ENCODE assay signal across 26 mouse cellular contexts in genomic region chr6:32448787-32449186, GRCm38 (mm10).
A peak's percentile ranks its signal among the peaks of the same experiment; 100 is the strongest.
DNase-seq lines count a peak whose midpoint lies in the region; ATAC-seq and TF ChIP-seq lines count a peak whose summit lies in the region.
"Had no signal": no experiment of that assay in that cellular context is flagged by ENCODE, and none has a peak within 500 bp of the region (broad histone marks: within the 10 kb centered on the region; RNA-seq: fewer than 3 reads in every experiment).

No protein-coding gene starts in this region.

- no peaks in the 10 kb centered on the region for H3K36me3 ChIP-seq in embryonic facial prominence, embryonic 11.5 days (replicated peaks; ENCODE audit: control insufficient read depth, insufficient read depth, low read depth, low read length)
- no peaks in the 10 kb centered on the region for H3K36me3 ChIP-seq in limb, embryonic 11.5 days (ENCODE audit: control insufficient read depth, insufficient read depth, low read length)
- H3K36me3 ChIP-seq in heart, embryonic 12.5 days, result no peaks in the 10 kb centered on the region
- H3K36me3 ChIP-seq: embryonic facial prominence, embryonic 13.5 days; forebrain, embryonic 12.5 days; forebrain, embryonic 15.5 days; heart, embryonic 15.5 days; hindbrain, embryonic 10.5 days; hindbrain, embryonic 13.5 days had no signal

- peak overlapping the region; percentile 23; the same call in 1 of the 2 replicates for H3K27ac ChIP-seq in layer of hippocampus, adult 2 months
- no peak overlapping the region for H3K27ac ChIP-seq in embryonic facial prominence, embryonic 11.5 days (replicated peaks; ENCODE audit: low read depth, low read length)
- no peak overlapping the region for H3K27ac ChIP-seq in limb, embryonic 11.5 days (replicated peaks; ENCODE audit: low read depth, low read length)
- H3K27ac ChIP-seq in heart, embryonic 12.5 days (ENCODE audit: poor library complexity, severe bottlenecking), result no peak overlapping the region
- H3K27ac ChIP-seq: embryonic facial prominence, embryonic 13.5 days; forebrain, embryonic 12.5 days; forebrain, embryonic 15.5 days; hindbrain, embryonic 10.5 days; hindbrain, embryonic 13.5 days had no signal

- no peaks in the 10 kb centered on the region for H3K27me3 ChIP-seq in embryonic facial prominence, embryonic 11.5 days (ENCODE audit: control insufficient read depth, insufficient read depth, low read length)
- no peaks in the 10 kb centered on the region for H3K27me3 ChIP-seq in limb, embryonic 11.5 days (ENCODE audit: control insufficient read depth, insufficient read depth, low read length)
- H3K27me3 ChIP-seq in heart, embryonic 12.5 days (replicated peaks), result no peaks in the 10 kb centered on the region
- H3K27me3 ChIP-seq: embryonic facial prominence, embryonic 13.5 days; forebrain, embryonic 12.5 days; forebrain, embryonic 15.5 days; heart, embryonic 15.5 days; hindbrain, embryonic 13.5 days had no signal

- 75% methylated on average over 3 of the region's 3 CpGs for WGBS in embryonic facial prominence, embryonic 11.5 days
- 56% methylated on average over 3 of the region's 3 CpGs for WGBS in limb, embryonic 11.5 days
- WGBS in heart, embryonic 12.5 days, result 86% methylated on average over 3 of the region's 3 CpGs

- no peak overlapping the region for H3K4me2 ChIP-seq in embryonic facial prominence, embryonic 11.5 days (ENCODE audit: low read depth, low read length)
- no peak overlapping the region for H3K4me2 ChIP-seq in limb, embryonic 11.5 days (ENCODE audit: low read depth, severe bottlenecking)
- no peak overlapping the region for H3K4me2 ChIP-seq in heart, embryonic 12.5 days
- H3K4me2 ChIP-seq: embryonic facial prominence, embryonic 13.5 days; forebrain, embryonic 12.5 days; forebrain, embryonic 15.5 days; heart, embryonic 11.5 days; heart, embryonic 15.5 days; hindbrain, embryonic 13.5 days had no signal

- H3K4me3 ChIP-seq in layer of hippocampus, adult 2 months, result no peak overlapping the region
- H3K4me3 ChIP-seq in embryonic facial prominence, embryonic 11.5 days (ENCODE audit: low read depth, low read length), result no peak overlapping the region
- no peak overlapping the region for H3K4me3 ChIP-seq in limb, embryonic 11.5 days (ENCODE audit: low read depth, low read length)
- no peak overlapping the region for H3K4me3 ChIP-seq in heart, embryonic 12.5 days
- H3K4me3 ChIP-seq: embryonic facial prominence, embryonic 13.5 days; erythroblast, embryonic 14.5 days; forebrain, embryonic 12.5 days; forebrain, embryonic 15.5 days; heart, embryonic 15.5 days; hindbrain, embryonic 10.5 days; hindbrain, embryonic 13.5 days had no signal

- no peaks in the 10 kb centered on the region; the same call in 1 of the 2 replicates for H3K4me1 ChIP-seq in embryonic facial prominence, embryonic 11.5 days (ENCODE audit: control insufficient read depth, insufficient read depth, low read length)
- peaks cover 20% of the 10 kb centered on the region for H3K4me1 ChIP-seq in limb, embryonic 11.5 days (ENCODE audit: control insufficient read depth, insufficient read depth, low read length)
- H3K4me1 ChIP-seq in heart, embryonic 12.5 days (replicated peaks), result peaks cover 46% of the 10 kb centered on the region
- H3K4me1 ChIP-seq: forebrain, embryonic 12.5 days had no signal

- no peaks in the 10 kb centered on the region for H3K9me3 ChIP-seq in embryonic facial prominence, embryonic 11.5 days (replicated peaks; ENCODE audit: control insufficient read depth, low read length)
- no peaks in the 10 kb centered on the region for H3K9me3 ChIP-seq in limb, embryonic 11.5 days (ENCODE audit: control insufficient read depth, low read length)
- H3K9me3 ChIP-seq in heart, embryonic 12.5 days (replicated peaks), result no peaks in the 10 kb centered on the region
- H3K9me3 ChIP-seq: embryonic facial prominence, embryonic 13.5 days; forebrain, embryonic 12.5 days; forebrain, embryonic 15.5 days; heart, embryonic 15.5 days; hindbrain, embryonic 10.5 days; hindbrain, embryonic 13.5 days had no signal

- no peak for TF ChIP-seq CTCF in layer of hippocampus, adult 2 months (conservative IDR thresholded peaks at IDR 0.05)

- H3K9ac ChIP-seq in embryonic facial prominence, embryonic 11.5 days (replicated peaks; ENCODE audit: low read length), result no peak overlapping the region
- H3K9ac ChIP-seq in limb, embryonic 11.5 days (ENCODE audit: low read length), result no peak overlapping the region
- no peak overlapping the region for H3K9ac ChIP-seq in heart, embryonic 12.5 days
- H3K9ac ChIP-seq: embryonic facial prominence, embryonic 13.5 days; forebrain, embryonic 12.5 days; forebrain, embryonic 15.5 days; heart, embryonic 15.5 days; hindbrain, embryonic 13.5 days had no signal

- no peak for ATAC-seq in embryonic facial prominence, embryonic 11.5 days (replicated peaks; ENCODE audit: insufficient number of reproducible peaks, low FRiP score, low TSS enrichment, low read depth)
- no peak for ATAC-seq in limb, embryonic 11.5 days (ENCODE audit: insufficient number of reproducible peaks, low FRiP score, low TSS enrichment, low read depth)
- ATAC-seq in heart, embryonic 12.5 days (ENCODE audit: insufficient number of reproducible peaks, low FRiP score), result no peak
- ATAC-seq in CD4-positive, CD25-positive, alpha-beta regulatory T cell, adult 4 months, result no peak
- ATAC-seq: forebrain, embryonic 15.5 days; hindbrain, embryonic 16.5 days had no signal

- no peak for DNase-seq in layer of hippocampus, adult 2 months (ENCODE audit: low spot score in 2 of 2)
- no peak for DNase-seq in layer of hippocampus, postnatal 14 days (ENCODE audit: low spot score in 2 of 2)
- peak; percentile 39 for DNase-seq in embryonic facial prominence, embryonic 11.5 days (ENCODE audit: low spot score)
- DNase-seq in limb, embryonic 11.5 days (ENCODE audit: low spot score), result peak; percentile 71
- no peak for DNase-seq in right cerebral cortex, postnatal 25 days
- DNase-seq: adrenal gland, adult 2 months; adrenal gland, postnatal 14 days; cerebellum, adult 11 months; cerebellum, adult 2 months; cerebellum, adult 9-11 months; cerebellum, postnatal 36 days; gastrocnemius, postnatal 10 days; heart, adult 11 months; heart, postnatal 10 days; heart, postnatal 36 days had no signal

Comparison
In these comparisons a context has a peak if more than half of its experiments do, and no peak if none do; other contexts are left out.
1. DNase-seq: peak in embryonic facial prominence, embryonic 11.5 days (single experiment) and limb, embryonic 11.5 days (single experiment); none in layer of hippocampus, adult 2 months (0 of 2), layer of hippocampus, postnatal 14 days (0 of 2) and right cerebral cortex, postnatal 25 days (single experiment).